Mouse (Mus musculus) frontal cortex, postnatal 36 days (tissue): ENCODE results near the gene Tex33.
"Not testable (repeated sequence)": the region's sequence is repeated elsewhere in the genome, so short reads cannot be mapped to it uniquely, and the experiment has no call there.

Experiments
- DNase-seq, 2 experiments: peaks; one replicate each; pipeline ENCODE4 v3.0.0; 2022; ENCODE audit warnings: low spot score in 2 of 2

Gene Tex33

GRCm38 (mm10) chr15:78377859-78378258 lies 17.9 kb downstream of the Tex33 start:
- no peak for DNase-seq

DNA sequence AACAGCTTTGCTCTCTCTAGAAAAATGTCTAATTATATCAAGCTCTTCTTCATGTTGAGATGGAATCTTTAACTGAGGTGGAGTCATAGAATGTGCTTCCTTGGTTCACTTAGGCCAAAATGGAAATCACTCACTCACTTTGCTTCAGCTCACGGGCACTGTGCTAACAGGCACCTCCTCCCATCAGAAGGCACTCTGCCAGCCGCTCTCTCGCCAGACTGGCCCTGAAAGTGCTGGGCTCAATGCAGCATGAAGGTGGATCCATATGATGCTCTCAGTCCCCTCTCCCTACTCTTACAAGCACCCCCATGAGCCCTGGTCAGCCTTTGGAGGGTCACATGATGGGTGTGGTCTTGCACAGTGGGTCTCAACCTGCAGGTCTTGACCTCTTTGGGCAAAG lies 21.5 kb downstream of the Tex33 start:
- DNase-seq: peak in 1 of 2 experiments; percentile 56

DNA sequence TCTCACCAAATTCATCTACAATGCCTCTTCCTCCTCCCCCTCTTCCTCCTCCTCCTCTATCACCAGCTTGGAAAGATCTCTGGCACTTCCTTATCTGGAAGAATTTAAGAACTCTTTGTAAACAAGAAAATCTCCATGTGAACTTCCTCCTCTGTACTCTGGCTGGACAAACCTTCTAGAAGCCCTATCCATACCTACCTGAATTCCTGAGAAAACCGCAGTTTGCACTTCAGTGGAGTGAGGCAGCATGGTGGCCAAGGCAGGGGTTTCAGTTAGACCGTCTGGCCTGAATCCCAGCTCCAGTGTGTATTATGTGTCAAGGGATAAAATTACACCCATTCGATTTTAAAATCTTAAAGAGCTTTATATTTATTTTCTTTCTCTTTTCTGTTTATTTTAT lies 22.9 kb downstream of the Tex33 start:
- no peak for DNase-seq

- peak in 1 of 2 experiments; percentile 36 for DNase-seq
Measured at GRCm38 (mm10) chr15:78369641-78370040, 26.1 kb downstream of the Tex33 start.

GRCm38 (mm10) chr15:78368926-78369346 lies 26.8 kb downstream of the Tex33 start:
- DNase-seq: peak in 1 of 2 experiments; percentile 20

DNA sequence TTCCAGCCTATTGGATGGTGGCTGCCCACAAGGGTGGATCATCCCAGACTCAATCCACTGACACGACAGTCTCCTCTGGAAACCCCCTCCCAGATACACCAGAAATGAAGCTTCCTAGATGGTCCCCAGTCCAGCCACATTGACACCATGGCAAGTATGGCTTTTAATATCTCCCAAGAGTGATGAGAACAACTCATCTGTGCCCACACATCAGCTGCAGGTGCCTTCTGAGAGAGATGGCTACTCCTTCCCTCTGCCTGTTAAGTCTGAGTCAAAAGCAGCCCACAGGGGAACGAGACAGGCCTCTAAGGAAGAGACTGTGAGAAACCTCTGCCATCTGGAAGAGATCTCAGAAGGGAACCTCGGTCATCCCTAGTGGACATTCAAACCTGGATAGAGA lies 27.9 kb downstream of the Tex33 start:
- DNase-seq: peak in 1 of 2 experiments; percentile 20

DNA sequence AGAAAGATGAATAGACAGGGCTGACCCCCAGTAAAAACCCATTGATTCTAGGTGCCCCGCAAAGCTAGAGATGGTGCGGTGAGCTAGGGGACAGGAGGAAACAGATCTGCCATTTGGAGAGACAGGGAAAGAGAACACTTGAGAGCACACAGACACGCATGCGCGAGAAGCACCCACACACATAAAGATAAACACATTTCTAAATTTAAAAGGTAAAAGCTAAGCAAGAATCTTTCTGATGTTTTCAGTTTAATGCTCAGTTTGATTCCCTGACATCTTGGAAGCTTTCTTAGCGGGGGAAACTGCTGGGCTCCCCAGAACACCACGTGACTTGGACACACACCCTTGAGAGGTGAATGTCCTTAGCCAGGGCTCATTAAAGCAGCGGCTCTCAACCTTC lies 28.8 kb downstream of the Tex33 start:
- peak; percentile 37 to 56 for DNase-seq

DNA sequence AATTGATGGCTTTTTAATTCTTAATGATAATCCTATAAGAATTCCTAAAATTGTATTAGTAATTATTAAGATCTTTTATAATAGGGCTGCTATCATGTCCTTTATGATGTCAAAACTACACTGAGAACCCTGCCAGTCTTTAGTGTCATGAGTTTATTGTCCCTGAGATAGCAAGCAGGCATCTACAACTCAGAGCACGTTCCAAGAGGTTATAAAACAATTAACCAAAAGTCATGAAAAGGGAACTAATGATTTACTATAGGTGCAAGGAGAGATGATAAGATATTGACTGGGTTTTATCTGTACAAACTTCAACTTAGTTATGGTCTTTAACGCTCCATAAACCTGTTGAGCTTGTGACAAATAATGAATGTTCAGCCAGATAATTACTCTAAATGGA lies 29.8 kb downstream of the Tex33 start:
- no peak for DNase-seq

DNA sequence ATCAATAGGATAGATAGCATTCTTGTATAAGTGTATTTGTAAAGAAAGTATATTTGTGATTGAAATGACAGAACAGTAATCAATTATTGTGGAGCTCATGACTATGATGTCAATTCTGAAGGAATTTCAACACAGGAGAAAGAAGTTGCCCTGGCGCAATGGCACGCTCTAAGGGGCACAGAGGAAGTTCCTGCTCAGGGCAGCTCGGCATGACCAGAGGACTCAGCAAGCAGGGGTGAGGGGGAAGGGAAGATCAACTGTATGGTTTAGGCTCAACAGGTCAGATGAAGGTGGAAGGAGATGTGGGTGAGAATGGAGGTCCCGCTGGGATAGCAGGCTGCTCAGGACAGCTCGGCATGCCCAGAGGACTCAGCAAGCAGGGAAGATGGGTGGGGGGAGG lies 40.2 kb downstream of the Tex33 start:
- no peak for DNase-seq

DNA sequence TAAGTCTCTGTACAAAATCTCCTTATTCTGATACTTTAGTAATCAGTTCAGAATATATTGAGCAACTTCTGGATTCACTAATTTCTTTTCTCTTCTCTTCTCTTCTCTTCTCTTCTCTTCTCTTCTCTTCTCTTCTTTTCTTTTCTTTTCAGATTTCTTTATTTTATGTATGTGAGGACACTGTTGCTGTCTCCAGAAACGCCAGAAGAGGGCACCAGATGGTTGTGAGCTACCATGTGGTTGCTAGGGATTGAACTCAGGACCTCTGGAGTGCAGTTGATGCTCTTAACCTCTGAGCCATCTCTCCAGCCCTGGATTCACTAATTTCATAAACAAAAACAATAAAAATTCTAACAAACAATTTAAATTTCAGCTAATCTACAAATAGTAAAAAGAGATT lies 40.8 kb downstream of the Tex33 start:
- peak in 1 of 2 experiments; percentile 72 for DNase-seq

DNA sequence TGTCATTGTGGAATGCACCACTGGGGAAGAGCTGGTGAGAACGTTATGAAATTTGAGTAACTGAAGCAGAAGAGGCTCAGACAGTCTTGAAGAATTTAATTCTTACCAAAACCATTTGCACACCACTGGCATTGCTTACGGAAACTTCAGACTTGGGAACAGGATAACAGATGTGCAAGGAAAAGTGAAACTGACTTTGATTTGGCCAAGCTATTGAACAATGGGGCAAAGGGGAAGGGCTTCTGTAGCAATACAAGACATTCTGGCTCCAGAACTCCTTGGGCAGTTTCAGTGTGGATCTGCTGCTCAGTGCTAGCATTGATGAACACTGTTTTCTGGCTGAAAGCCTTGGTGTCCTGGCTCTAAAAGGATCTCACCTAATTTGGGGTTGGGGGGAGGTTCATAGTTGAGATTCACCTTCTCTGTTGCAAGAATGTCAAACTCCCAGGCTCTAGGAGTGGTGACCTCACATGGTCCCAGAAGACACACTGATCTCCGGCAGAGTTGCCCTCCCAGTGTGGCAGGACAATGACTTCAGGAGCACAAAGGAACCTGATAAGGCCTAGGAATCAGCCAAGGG lies 44.0 kb downstream of the Tex33 start:
- no peak for DNase-seq

DNA sequence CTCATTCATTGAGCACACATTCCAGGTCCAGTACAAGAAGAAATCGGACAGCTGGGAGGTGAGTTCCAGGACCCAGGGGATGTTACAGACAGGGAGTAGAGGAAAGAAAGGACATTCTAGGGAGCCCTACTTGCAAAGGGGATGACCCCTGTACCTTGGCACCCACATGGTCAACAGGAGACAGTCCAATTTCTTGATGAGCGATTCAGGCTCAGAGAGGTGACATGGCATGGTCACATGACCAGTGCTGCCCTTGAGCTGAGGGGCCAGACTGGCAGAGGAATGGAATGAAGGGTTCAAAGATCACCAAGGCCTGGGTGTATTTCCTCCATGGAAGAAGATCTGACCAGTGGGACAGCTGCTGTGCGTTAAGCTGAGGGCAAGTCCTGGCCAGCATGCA lies 51.1 kb downstream of the Tex33 start:
- no peak for DNase-seq

- DNase-seq: no peak
Measured at GRCm38 (mm10) chr15:78343683-78344082, 52.0 kb downstream of the Tex33 start.

GRCm38 (mm10) chr15:78340919-78341318 lies 54.8 kb downstream of the Tex33 start:
- DNase-seq: not testable (repeated sequence)

GRCm38 (mm10) chr15:78339627-78340423 lies 55.9 kb downstream of the Tex33 start:
- DNase-seq: peak; percentile 40 to 67

GRCm38 (mm10) chr15:78334380-78334779 lies 61.3 kb downstream of the Tex33 start:
- no peak for DNase-seq

GRCm38 (mm10) chr15:78332981-78333380 lies 62.7 kb downstream of the Tex33 start:
- DNase-seq: no peak

- DNase-seq: no peak
Measured at GRCm38 (mm10) chr15:78331523-78332340, 64.0 kb downstream of the Tex33 start.

- no peak for DNase-seq
Measured at GRCm38 (mm10) chr15:78330706-78331105, 65.0 kb downstream of the Tex33 start.

DNA sequence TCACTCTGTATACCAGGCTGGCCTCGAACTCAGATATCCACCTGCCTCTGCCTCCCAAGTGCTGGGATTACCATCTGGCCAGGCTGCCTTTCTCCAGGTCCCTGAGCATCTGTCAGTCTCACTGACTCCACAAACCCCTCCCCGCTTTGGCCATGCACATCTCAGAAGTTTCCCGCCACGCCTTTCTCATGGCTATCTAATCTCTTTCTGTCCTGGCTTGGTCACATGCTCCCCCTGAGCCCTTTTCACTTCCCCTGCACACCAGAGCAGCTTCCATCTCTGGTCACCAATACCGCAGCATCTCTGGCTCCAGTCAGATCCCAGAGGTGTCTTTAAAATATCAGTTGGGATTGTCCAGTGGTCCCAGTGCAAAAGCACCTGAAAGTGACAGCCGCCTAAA lies 65.7 kb downstream of the Tex33 start:
- not testable (repeated sequence) for DNase-seq

DNA sequence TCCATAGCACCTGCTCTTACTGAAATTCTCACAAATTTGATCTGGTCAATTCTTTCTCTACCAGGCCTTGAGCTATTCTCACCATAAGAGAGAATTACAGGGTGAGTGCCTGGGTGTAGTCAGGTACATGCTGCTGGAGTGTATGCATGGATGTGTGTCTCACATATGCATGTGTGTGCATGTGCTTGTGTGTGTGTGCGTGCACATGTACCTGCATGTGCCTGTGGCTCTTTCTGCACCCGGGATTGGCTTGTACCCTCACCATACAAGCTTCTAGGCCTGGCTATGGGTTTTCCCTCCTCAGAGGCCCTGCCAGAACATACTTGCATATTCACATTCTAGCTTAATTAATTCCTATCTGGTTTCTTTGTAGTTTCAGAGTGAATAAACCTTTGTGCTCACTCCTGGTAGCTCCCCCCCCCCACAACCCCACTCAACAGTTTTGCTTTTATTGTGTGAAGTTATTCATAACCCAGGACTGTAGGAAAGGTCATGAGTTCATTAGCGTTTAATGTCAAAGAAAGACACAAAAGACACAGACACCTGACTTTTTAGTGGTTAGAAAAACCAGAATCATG lies 67.1 kb downstream of the Tex33 start:
- no peak for DNase-seq
